Mouse (Mus musculus) lung, embryonic 16.5 days (tissue): ENCODE data around the gene Dcbld2. TPM values are rescaled to one million over a fixed set of nuclear protein-coding genes. Genes with fewer than 3 reads are reported as not detected.
"Not testable (repeated sequence)": the region's sequence is repeated elsewhere in the genome, so short reads cannot be mapped to it uniquely, and the experiment has no call there.

Experiments
- ATAC-seq: fragments of 200-750 bp; cut with Nextera tagmentation; 2 replicates; pipeline ENCODE4 v1.8.0; 2017; ENCODE audit warnings: low read depth, mild to moderate bottlenecking, moderate library complexity
- H3K27ac ChIP-seq: fragments of 300-500 bp; sonication (generic); 2 replicates; pipeline ENCODE4 v1.5.1; 2014; ENCODE audit warnings: mild to moderate bottlenecking, control low read depth, low read length
- H3K27me3 ChIP-seq: fragments of 300-500 bp; sonication (generic); 2 replicates; pipeline ENCODE4 v1.6.1; 2014; ENCODE audit warnings: low read depth, low read length, mixed read lengths; ENCODE audit not compliant: control insufficient read depth, insufficient read depth
- H3K36me3 ChIP-seq: fragments of 300-500 bp; sonication (generic); 2 replicates; pipeline ENCODE4 v1.6.1; 2014; ENCODE audit warnings: low read length; ENCODE audit not compliant: control insufficient read depth, insufficient read depth
- H3K4me1 ChIP-seq: fragments of 300-500 bp; sonication (generic); replicated peaks from 2 replicates; pipeline ENCODE4 v1.6.1; 2014; ENCODE audit warnings: low read length, mixed read lengths; ENCODE audit not compliant: control insufficient read depth, insufficient read depth
- H3K4me2 ChIP-seq: fragments of 300-500 bp; sonication (generic); 2 replicates; pipeline ENCODE4 v1.6.1; 2014; ENCODE audit warnings: low read depth, low read length, control low read depth
- H3K4me3 ChIP-seq: fragments of 300-500 bp; sonication (generic); 2 replicates; pipeline ENCODE4 v1.5.1; 2014; ENCODE audit warnings: mild to moderate bottlenecking, low read length, control low read depth
- H3K9ac ChIP-seq: fragments of 300-500 bp; sonication (generic); 2 replicates; pipeline ENCODE4 v1.6.1; 2014; ENCODE audit warnings: low read length, control low read depth
- H3K9me3 ChIP-seq: fragments of 300-500 bp; sonication (generic); 2 replicates; pipeline ENCODE4 v1.6.1; 2016; ENCODE audit warnings: low read length; ENCODE audit not compliant: control insufficient read depth
- WGBS: fragments of 180-500 bp; shearing (Covaris S2); extraction: QIAGEN DNeasy Blood & Tissue Kit; methylation state at CpG from one replicate; pipeline ENCODE4 v1.1.7; 2014; 5-methylcytosine and 5-hydroxymethylcytosine counted together
- polyA plus RNA-seq: library from polyadenylated mRNA; unstranded; fragments of >200 nt; fragmentation: Nextera tagmentation; extraction: Ambion mirVana; gene quantifications from 2 replicates; pipeline ENCODE4 v1.2.1, GENCODE M21; 2015

Gene Dcbld2
- polyA plus RNA-seq, 1 experiment from 2014 or later = 6.2 TPM

- no peak overlapping the region for H3K4me3 ChIP-seq
- peaks cover 15% of the 10 kb centered on the region for H3K36me3 ChIP-seq
- no peak for ATAC-seq
- H3K4me1 ChIP-seq = no peaks in the 10 kb centered on the region
- H3K27me3 ChIP-seq = no peaks in the 10 kb centered on the region
- H3K9ac ChIP-seq = no peak overlapping the region
- no peak overlapping the region for H3K4me2 ChIP-seq
- WGBS = 64% methylated on average over 5 of the region's 5 CpGs
- H3K27ac ChIP-seq = no peak overlapping the region
- no peaks in the 10 kb centered on the region for H3K9me3 ChIP-seq
Observed at GRCm38 (mm10) chr16:58456445-58456844, 48.2 kb downstream of the Dcbld2 start.

- no peak overlapping the region for H3K4me2 ChIP-seq
- no peaks in the 10 kb centered on the region for H3K4me1 ChIP-seq
- H3K9me3 ChIP-seq = no peaks in the 10 kb centered on the region
- no peak overlapping the region for H3K4me3 ChIP-seq
- H3K27me3 ChIP-seq = no peaks in the 10 kb centered on the region
- H3K9ac ChIP-seq = no peak overlapping the region
- WGBS = 78% methylated on average over 6 of the region's 6 CpGs
- H3K27ac ChIP-seq = no peak overlapping the region
- H3K36me3 ChIP-seq = peaks cover 14% of the 10 kb centered on the region; the same call in 1 of the 2 replicates
- no peak for ATAC-seq
Observed at GRCm38 (mm10) chr16:58456991-58457390, 48.7 kb downstream of the Dcbld2 start.

GRCm38 (mm10) chr16:58459966-58460365, 51.7 kb downstream of the Dcbld2 start:
- H3K36me3 ChIP-seq = peaks cover 29% of the 10 kb centered on the region
- H3K9me3 ChIP-seq, ATAC-seq, H3K4me2 ChIP-seq, H3K9ac ChIP-seq, H3K27ac ChIP-seq, H3K4me1 ChIP-seq, H3K27me3 ChIP-seq, H3K4me3 ChIP-seq: not testable (repeated sequence)
- WGBS = 22% methylated on average over 3 of the region's 3 CpGs

GRCm38 (mm10) chr16:58460386-58460785, 52.1 kb downstream of the Dcbld2 start:
- 78% methylated on average over 10 of the region's 10 CpGs for WGBS
- H3K9me3 ChIP-seq = no peaks in the 10 kb centered on the region
- no peaks in the 10 kb centered on the region for H3K4me1 ChIP-seq
- H3K4me3 ChIP-seq = no peak overlapping the region
- ATAC-seq = no peak
- no peaks in the 10 kb centered on the region for H3K27me3 ChIP-seq
- peaks cover 30% of the 10 kb centered on the region for H3K36me3 ChIP-seq
- no peak overlapping the region for H3K9ac ChIP-seq
- no peak overlapping the region for H3K27ac ChIP-seq
- no peak overlapping the region for H3K4me2 ChIP-seq

- Histone ChIP-seq H3K9ac (no peak overlapping the region), H3K4me2 (no peak overlapping the region), H3K36me3 (peaks cover 35% of the 10 kb centered on the region), H3K27me3 (no peaks in the 10 kb centered on the region), H3K27ac (no peak overlapping the region), H3K4me1 (no peaks in the 10 kb centered on the region), H3K9me3 (no peaks in the 10 kb centered on the region), H3K4me3 (no peak overlapping the region)
- 84% methylated on average over 2 of the region's 2 CpGs for WGBS
- no peak for ATAC-seq
Observed at GRCm38 (mm10) chr16:58461856-58462518, 53.7 kb downstream of the Dcbld2 start.

- Histone ChIP-seq H3K27me3 (no peaks in the 10 kb centered on the region), H3K27ac (no peak overlapping the region), H3K36me3 (peaks cover 40% of the 10 kb centered on the region), H3K9me3 (no peaks in the 10 kb centered on the region), H3K9ac (no peak overlapping the region), H3K4me2 (no peak overlapping the region), H3K4me1 (no peaks in the 10 kb centered on the region), H3K4me3 (no peak overlapping the region)
- no peak for ATAC-seq
- 92% methylated on average over 2 of the region's 2 CpGs for WGBS
Observed at GRCm38 (mm10) chr16:58462519-58462918, 54.3 kb downstream of the Dcbld2 start.

- Histone ChIP-seq H3K36me3 (peaks cover 38% of the 10 kb centered on the region), H3K4me3 (no peak overlapping the region), H3K4me1 (no peaks in the 10 kb centered on the region), H3K4me2 (no peak overlapping the region), H3K27me3 (no peaks in the 10 kb centered on the region), H3K9me3 (no peaks in the 10 kb centered on the region), H3K9ac (no peak overlapping the region), H3K27ac (no peak overlapping the region)
- ATAC-seq = no peak
- 91% methylated on average over 14 of the region's 14 CpGs for WGBS
Observed at GRCm38 (mm10) chr16:58464051-58464450, 55.8 kb downstream of the Dcbld2 start.

- Histone ChIP-seq H3K9me3 (no peaks in the 10 kb centered on the region), H3K27ac (no peak overlapping the region), H3K4me1 (no peaks in the 10 kb centered on the region), H3K4me3 (no peak overlapping the region), H3K36me3 (peaks cover 37% of the 10 kb centered on the region), H3K9ac (no peak overlapping the region), H3K27me3 (no peaks in the 10 kb centered on the region), H3K4me2 (no peak overlapping the region)
- ATAC-seq = no peak
- WGBS = 85% methylated on average over 9 of the region's 9 CpGs
Observed at GRCm38 (mm10) chr16:58465412-58465811, 57.2 kb downstream of the Dcbld2 start.

- no peak overlapping the region for H3K4me2 ChIP-seq
- no peak overlapping the region for H3K9ac ChIP-seq
- 89% methylated on average over 8 of the region's 8 CpGs for WGBS
- H3K27ac ChIP-seq = no peak overlapping the region
- peaks cover 19% of the 10 kb centered on the region for H3K36me3 ChIP-seq
- H3K4me3 ChIP-seq = no peak overlapping the region
- no peaks in the 10 kb centered on the region for H3K27me3 ChIP-seq
- H3K4me1 ChIP-seq = no peaks in the 10 kb centered on the region
- no peaks in the 10 kb centered on the region for H3K9me3 ChIP-seq
- no peak for ATAC-seq
Observed at GRCm38 (mm10) chr16:58470061-58470460, 61.8 kb downstream of the Dcbld2 start.

- no peak for ATAC-seq
- no peak overlapping the region for H3K27ac ChIP-seq
- no peak overlapping the region for H3K9ac ChIP-seq
- H3K4me2 ChIP-seq = no peak overlapping the region
- H3K4me1 ChIP-seq = peaks cover 1% of the 10 kb centered on the region; the same call in 1 of the 2 replicates
- peaks cover 16% of the 10 kb centered on the region for H3K36me3 ChIP-seq
- H3K27me3 ChIP-seq = no peaks in the 10 kb centered on the region
- H3K9me3 ChIP-seq = no peaks in the 10 kb centered on the region
- H3K4me3 ChIP-seq = no peak overlapping the region
- 77% methylated on average over 4 of the region's 4 CpGs for WGBS
Observed at GRCm38 (mm10) chr16:58470841-58471240, 62.6 kb downstream of the Dcbld2 start.
